Mouse (Mus musculus) heart, postnatal 14 days (tissue): ENCODE data around the gene Kyat1. TPM values are rescaled to one million over a fixed set of nuclear protein-coding genes. Genes with fewer than 3 reads are reported as not detected.

Experiments
- DNase-seq, 2 experiments: peaks; one replicate each; pipeline ENCODE4 v3.0.0; 2021 to 2022
- intact Hi-C: fragments of 180-260 bp; cut with DNase I; formaldehyde crosslinking; loops from one replicate; pipeline ENCODE4 v1.15.1; 2025
- long read RNA-seq, 2 experiments: library from polyadenylated mRNA; stranded (forward); transcript quantifications; one replicate each; pipeline ENCODE4 v2.0.0; 2021
- total RNA-seq, 2 experiments: library from RNA; stranded (reverse); gene quantifications; 2 replicates each; pipeline ENCODE4 v1.2.3; 2021

Gene Kyat1
- total RNA-seq = 10 to 100 TPM; 48.4 to 49.2 TPM
- long read RNA-seq, experiment 1, transcript Kyat1-206 (14 exons, 2,026 nt) = minor isoform, 7 of 80 reads
- long read RNA-seq, experiment 1, transcript Kyat1-201 (13 exons, 1,876 nt) = major isoform, 47 of 80 reads
- long read RNA-seq, experiment 1, partial matches to known transcripts = 14 of 80 reads
- long read RNA-seq, experiment 1, other reads (novel, unspliced or antisense) = 9 of 80 reads
- long read RNA-seq, experiment 2, transcript Kyat1-201 (13 exons, 1,876 nt) = major isoform, 40 of 59 reads
- long read RNA-seq, experiment 2, transcript Kyat1-206 (14 exons, 2,026 nt) = minor isoform, 7 of 59 reads
- long read RNA-seq, experiment 2, partial matches to known transcripts = 2 of 59 reads
- long read RNA-seq, experiment 2, other reads (novel, unspliced or antisense) = 9 of 59 reads

DNA sequence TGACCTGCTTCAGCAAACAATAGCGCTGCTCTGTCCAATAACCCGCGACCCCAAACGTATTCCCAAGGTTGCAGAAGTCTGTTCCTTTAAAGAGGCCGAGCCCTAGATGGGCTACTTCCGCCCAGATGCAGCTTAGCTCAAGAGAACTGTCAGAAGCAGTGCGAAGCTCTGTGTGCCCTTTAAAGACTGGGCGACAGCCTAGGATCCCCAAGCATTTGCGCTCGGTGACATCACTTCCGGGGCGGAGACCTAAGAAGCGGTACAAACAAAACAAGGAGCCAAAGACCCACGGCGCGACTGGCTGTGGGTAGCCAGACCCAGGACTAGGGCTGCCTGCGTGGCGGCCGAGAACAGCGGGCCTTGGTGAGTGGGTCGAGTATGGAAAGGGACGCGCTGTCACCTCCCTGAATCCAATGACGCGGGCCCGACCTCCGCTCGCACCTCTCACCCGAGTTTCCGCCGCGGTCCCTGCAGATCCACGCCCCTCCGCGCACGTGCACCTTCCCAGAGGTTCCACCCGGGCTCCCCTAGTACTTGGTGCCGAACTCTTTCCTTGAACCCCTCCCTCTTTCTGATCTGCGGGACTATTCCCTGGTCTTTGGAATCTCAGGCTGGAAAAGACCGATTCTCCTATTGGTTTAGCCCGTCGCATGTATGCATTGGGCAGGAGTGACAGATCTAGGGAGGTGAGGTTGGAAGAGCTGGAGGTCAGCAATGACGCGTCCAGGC lies at the start of gene Kyat1:
Gene Kyat1 (minus strand): TSS at position 219 of the 729 bp plus-strand sequence.
- intact Hi-C loops = loop anchor here (1.0 to 2.0 kb wide), 3 partner anchors 29 to 65 kb away; no protein-coding TSS in a partner anchor
- DNase-seq = peak; percentile 91 to 95

DNA sequence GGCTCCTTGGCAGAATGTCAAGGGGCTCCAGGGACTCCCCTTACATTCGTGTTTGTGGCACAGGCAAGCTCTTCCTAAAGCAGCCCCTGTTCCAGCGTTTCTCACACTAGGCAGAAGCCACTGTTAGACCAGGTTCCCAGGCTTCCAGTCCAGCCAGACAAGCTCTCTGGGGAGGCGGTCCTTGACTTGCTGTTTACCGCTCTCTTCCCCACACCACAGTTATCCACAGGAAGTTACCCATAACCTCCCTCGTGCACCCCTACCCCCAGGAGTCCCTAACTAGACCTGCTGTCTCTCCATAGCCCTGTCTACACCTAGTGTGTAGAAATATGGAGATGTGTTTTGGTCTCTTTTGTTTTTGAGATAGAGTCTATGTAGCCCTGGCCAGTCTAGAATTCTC lies 48.2 kb upstream of the Kyat1 start:
- no peak for DNase-seq
- intact Hi-C loops = no loop called here

DNA sequence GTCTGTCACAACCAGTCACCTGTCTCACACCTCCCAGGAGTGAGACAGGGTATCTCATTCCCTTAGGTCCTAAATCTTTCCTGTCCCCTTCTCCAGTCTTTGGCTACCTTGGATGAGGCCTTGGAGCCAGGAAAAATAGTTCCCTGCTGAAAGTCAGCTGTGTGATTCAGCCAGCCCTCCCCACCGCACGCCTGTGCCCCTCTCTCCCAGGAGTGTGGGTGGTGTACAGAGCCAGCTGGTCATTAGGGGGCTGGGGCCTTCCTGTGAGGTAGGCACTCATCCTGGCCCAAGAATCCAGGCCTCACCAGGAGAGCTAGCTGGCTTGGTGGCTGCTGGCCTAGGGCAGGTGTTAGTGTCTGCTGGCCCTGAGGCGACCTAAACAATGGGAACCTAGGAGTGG lies 46.9 kb upstream of the Kyat1 start:
- intact Hi-C loops = no loop called here
- no peak for DNase-seq

DNA sequence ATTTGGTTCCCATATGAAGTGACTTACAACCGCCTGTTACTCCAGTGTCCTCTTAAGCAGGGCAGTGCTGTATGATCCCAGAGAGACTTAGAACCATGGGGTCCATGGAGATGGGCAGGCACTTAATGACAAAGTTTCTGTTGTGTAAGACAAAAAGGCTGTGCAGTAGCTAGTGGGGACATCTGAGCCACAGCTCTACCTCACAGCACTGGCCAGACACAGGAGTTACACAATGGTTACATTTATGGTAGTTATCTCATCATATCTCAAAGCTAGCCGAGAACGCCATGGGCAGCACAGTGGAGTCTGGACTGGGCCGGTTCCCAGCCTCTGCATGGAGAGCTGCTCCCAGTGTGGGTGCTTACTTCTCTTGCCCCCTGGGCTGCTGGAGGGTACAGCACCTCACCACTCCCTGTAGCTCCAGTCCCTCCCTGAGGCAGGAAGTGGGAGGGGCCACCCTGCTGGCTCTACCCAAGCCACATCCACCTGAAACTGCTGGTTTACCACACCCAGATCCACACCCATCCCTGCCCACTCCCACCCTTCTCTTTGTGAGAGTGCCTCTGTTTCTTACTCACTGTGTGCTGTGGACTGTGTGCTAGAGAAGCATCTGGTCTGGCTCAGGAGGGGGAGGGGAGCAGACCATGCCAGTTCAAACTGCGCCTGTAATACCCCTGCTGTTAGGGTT lies 45.9 kb upstream of the Kyat1 start:
- intact Hi-C loops = no loop called here

DNA sequence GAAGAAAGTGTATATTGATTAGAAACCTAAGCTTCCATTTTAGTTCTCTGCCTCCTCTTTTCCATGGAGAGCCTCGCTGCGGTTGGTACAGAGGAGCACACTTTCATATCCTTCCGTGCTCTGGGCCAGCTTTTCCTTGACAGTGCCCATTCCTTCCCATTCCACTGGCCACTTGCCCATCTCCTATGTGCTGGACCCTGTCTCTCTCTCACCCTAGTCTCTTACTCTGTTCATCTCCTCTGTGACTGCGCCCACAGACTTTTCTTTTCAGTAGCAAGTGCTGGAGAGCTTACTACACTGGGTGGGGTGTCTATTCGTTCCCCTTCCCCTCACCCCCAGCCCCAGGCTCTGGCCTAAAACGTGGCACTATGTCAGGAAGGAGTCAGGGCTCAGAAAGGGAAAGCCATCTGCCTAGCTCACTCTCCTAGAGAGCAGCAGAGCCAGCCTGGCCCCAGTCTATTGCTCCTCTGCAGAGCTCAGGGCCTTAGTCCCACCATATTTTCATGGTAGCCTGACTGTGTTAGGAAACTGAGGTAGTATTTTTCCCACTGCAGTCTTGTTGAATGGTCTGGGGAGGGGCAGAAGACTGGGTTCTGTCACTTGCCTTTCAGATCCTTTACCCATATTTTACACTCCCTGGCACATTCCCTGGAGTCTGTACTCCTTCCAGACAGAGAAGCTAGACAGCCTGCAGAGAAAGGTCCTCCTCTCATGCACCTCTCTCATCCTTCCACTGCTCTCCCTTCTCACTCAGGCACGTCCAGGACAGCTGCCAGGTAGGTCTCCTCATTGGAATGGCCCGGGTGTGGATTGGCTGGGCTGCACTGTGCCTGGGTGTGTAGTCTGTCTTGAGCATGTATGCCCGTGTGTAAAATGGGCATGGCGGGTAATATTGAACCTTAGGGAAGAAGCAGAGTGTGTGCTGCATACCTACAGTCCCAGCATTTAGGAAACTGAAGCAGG lies 44.8 kb upstream of the Kyat1 start:
- DNase-seq = no peak

More for the DNA sequence above, 45.9 kb upstream of the Kyat1 start:
- DNase-seq = no peak

DNA sequence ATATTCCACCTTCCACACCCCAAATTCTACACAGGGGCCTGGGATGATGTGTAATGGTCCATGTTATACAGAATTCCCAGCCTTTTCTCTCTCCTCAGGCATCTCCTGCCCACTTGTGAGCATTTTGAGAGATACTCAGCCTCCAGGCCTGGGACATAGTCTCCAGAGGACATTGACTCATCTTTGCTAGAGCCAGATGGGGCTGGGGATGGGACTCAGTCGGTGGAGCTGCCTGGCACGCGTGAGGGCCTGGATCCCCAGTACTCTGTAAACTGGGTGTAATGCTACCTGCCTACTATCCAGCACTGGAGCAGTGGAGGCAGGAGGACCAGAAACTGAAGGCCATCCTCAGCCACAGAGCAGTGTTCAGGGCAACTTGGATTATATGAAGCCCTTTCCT lies 43.5 kb upstream of the Kyat1 start:
- DNase-seq = no peak
- intact Hi-C loops = no loop called here

More for the DNA sequence above, 44.8 kb upstream of the Kyat1 start:
- intact Hi-C loops = no loop called here

DNA sequence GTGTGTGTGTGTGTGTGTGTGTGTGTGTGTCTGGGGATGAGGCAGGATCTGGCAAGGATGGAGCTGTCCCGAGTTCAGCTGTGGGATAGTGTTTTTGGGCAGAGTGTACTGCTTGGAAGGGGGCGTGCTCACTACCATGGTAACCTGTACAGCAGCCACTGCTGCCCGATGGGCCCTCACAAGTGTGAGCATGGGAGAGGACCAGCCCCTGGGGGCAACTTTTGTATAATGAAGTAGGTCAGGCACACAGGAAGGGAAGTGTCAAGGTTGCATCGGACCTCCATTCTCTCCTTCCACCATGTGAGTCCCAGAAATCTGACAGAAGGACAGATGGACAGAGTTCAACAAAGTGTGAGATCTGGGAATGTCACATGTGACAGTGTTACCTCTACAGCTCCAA lies 42.0 kb upstream of the Kyat1 start:
- intact Hi-C loops = no loop called here
- DNase-seq = no peak

DNA sequence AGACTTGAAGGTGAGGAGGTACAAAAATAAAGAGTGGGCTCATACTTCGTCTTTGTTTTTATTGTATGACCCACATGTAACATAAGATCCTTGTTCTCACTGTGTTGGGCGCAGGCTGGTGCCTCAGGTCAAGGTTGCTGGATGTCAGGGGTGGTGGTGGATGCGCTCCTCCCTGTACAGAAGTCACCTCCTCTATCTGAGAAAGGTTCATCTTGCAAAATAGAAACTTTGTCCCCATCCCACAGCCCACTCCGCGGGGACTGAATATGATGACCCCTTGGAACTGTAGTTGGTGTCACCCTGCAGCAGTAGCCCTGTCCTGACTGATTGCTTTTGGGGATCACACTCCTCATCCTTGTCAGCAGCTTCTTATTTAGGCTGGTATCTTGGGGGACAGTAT lies 41.4 kb upstream of the Kyat1 start:
- DNase-seq = no peak
- intact Hi-C loops = no loop called here

DNA sequence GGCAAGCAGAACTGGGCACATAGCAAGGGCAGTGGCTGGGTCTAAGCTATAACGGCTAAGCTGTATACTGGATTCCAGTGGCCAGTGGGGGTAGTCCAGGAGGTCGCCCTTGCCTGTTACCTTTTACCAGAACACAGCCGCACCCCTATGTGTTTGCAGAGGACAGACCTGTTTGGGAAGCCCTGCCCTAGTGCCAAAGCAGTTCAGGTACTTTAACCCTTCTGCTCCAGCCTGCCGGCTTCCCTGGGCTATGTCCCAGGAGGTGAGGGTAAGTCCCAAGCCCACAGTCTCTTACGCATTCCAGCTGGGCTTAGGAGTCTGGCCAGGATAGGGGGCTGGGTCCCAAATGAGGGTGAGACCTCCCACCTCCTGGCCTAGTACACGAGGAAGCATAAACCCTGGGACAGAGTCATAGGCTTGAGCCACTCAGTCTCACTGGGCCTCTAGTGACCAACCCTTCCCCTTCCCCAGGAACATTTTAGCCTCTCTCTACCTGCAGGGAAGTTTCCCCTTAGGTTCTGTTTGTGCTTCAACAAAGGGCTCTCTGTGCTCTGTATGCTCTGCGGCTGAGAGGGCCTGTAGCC lies 39.0 kb upstream of the Kyat1 start:
- intact Hi-C loops = no loop called here
- no peak for DNase-seq

DNA sequence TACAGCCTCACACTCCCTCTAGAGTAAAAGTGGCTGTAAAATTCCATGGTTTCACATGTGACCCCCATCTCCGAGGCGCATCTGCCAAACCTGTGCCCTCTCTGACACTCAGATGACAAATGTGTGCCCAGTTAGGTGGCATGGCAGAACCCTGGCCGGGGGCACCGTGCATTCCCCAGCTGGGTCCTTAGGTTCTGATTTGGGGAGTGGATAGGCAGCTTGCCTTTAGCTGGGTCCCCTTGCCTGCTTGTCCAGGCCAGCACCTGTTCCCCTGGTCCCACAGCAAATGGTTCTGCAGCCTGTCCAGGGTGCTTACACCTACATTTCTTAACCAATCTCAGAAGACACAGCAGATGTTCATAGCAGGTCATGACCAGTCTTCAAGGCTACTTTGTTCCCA lies 37.7 kb upstream of the Kyat1 start:
- intact Hi-C loops = no loop called here
- DNase-seq = no peak

DNA sequence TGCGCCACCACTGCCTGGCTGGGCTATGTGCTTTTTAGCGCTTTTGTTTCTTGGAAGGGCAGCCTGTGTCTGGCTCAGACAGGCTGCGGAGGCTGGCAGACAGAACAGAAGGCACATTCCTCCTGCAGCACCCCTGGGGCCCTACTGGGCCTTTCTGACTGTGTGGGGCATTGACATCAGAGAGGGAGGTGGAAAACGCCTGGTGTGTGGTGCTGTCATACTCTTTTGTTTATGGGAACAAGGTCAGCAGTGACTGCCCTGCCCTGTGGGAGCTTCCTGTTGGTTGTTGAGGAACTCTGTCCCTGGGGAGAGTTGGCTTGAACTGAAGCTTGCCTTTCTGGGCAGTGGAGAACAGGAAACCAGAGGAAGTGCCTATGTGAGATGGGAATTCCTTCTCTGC lies 36.9 kb upstream of the Kyat1 start:
- intact Hi-C loops = loop anchor here (1.0 kb wide), 1 partner anchor 16 kb away; no protein-coding TSS in a partner anchor

DNA sequence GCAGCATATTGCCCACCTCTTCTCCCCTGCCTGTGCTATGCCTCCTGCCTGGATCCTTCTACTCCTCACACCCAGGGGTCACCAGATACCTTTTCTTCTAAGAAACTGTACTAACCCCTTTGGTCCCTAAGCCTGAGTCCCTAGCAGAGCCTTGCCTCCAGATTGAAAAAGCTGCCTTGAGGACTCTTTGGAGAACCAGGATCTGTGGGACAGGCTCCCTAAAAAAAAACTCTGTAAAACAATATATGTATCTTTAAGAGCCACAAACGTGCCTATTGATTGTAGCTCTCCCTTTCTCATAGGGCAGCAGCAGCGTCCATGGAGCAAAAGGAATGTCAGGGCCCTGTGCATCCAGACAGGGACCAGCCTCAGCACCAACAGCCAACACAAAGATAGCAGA lies 34.6 kb upstream of the Kyat1 start, which contains the start of gene Gm28035:
Gene Gm28035 (plus strand): TSS at position 301 of the 400 bp plus-strand sequence.
- DNase-seq = no peak
- intact Hi-C loops = no loop called here

More for the DNA sequence above, 36.9 kb upstream of the Kyat1 start:
- DNase-seq = peak; percentile 72 to 74

DNA sequence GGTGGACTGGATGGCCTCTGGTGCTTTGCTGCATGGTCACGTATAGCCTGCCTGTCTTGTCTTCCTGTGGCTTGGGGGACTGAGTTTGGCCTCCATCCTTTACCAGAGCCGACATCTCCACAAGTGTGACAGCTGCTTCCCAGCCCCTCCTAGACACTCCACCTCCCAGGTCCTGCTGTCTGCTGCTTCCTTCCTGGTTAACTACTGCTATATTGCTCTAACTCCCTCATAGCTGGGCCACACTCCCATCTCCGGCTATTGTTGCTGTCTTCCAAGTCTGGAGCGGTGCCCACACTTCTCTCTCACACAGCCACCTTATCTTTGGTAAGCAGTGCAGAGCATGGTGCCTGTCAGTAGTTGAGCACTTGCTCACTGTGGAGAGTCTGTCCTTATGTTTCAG lies 34.1 kb upstream of the Kyat1 start:
- intact Hi-C loops = loop anchor here (2.0 kb wide), 1 partner anchor 61 kb away; the partner anchor contains the start of gene Spout1

DNA sequence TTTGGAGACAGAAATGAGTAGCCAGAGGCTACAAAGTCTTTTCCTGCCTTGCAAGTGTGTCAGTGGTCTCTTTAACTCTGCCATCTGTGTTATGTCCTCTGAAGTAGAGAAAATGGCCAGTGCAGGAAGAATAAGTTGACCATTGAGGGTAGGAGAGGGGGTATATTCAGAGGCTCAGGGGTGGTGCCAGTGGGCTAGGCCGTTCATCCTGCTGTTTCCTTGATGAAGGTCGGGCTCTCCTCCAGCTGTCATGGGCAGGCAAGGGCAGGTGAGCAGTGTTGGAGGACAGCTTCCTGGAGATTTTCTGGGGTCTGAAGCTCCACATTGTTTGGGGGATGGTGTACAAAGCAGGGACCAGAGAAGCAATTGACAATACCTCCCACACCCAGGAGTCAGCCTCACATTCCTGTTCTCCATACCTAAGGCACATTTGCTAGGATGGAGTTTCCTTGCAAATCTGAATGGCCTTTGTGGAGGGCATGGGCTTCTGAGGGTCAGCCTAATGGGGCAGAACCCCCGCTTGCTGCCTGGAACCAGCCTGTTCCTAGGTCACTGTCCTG lies 33.3 kb upstream of the Kyat1 start:
- intact Hi-C loops = loop anchor here (1.0 to 2.0 kb wide), 2 partner anchors 27 to 60 kb away; partner anchors contain the start of genes Phyhd1 and Spout1
- no peak for DNase-seq

More for the DNA sequence above, 34.1 kb upstream of the Kyat1 start:
- peak; percentile 71 to 82 for DNase-seq

DNA sequence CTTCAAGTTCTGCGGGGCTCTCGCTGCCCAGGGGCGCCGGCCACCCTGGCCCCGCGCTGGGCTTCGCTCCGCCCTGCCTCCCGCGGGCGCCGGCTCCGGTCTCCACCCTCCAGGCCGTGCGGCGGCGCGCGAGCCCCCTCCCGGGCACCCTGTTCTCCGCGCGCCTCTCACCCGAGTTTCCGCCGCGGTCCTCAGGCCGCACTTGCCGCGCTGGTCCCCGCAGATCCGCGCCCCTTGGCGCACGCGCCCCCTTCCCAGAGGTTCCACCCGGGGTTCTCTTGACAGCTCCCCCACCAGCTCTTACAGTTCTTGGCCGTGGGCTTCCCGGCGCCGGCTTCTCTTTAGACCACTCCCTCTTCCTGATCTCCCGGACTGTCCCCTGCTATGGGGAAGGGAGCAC lies 32.2 kb upstream of the Kyat1 start:
- DNase-seq = peak in 1 of 2 experiments; percentile 80
- intact Hi-C loops = loop anchor here (1.0 to 2.0 kb wide), 3 partner anchors 28 to 59 kb away; partner anchors contain the start of genes Phyhd1 and Spout1

DNA sequence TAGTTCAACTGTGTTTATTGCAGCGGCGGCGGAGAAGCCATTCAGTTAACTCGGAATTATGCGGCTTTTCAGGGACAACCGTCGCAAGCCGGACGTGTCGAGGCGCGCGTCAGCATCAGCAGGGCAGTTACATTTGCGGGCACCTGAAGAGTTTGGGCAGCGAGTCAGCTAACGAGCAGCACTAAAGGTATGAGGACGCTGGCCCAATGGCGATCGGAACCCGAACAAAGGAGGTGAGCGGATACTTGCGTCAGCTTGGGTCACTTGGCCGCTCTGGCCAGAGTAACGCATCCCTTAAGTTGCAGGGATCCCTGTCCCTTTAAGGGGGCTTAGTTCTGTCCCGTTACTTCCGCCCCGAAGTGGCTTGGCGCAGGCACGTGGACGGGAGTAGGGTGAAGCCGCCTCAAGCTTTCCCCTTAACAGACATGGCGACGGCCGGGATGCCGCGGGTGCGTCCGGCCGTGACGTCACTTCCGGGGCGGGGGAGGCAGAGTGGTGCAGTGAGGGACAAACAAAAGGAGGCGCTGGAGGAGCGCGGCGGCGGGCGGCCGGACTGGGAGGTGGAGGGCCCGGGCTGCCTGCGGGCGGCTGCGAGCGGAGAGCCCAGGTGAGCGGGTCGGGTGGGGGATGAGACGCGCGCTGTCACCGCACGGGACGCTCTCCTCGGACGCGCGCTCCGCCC lies 31.7 kb upstream of the Kyat1 start, which contains the start of gene Lrrc8a:
Gene Lrrc8a (plus strand): TSS at position 517 of the 682 bp plus-strand sequence.
- intact Hi-C loops = loop anchor here (1.0 kb wide), 1 partner anchor 33 kb away; no protein-coding TSS in a partner anchor
- DNase-seq = peak; percentile 100

DNA sequence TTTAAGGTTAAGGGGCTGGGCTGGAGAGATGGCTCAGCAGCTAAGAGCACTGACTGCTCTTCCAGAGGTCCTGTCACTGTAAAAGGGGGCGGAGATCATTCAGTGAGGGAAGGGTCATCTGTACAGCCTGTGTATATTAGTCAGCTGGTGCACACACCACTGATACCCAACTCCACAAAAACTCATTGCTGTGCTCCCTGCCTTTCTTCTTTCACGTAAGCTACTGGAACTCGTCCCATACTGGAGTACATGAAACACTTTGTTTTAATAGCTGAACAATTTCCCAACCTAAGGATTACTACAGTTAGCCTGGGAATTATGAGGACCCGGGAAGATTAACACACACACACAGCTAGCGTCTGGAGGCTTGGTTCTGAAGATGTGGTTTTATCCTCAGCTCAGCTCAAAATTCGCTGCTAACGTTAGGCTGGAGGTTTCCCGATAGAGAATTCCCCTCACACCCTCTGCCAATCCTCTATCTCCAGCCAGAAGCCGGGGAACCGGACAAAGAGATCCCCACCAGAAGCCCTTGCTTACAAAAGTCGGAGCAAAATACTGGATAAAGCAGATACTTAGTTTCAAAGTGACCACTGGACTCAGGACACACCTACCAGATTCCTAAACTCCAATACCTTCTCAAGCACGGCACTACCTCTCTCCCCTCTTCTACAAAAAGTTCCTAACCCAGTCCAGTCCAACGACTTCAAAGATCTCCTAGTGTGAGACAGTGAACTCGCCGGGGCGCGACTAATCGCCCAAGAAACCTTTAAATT lies 31.0 kb upstream of the Kyat1 start:
- intact Hi-C loops = loop anchor here (1.0 kb wide), 2 partner anchors 31 to 34 kb away; partner anchors contain the start of gene Kyat1
- no peak for DNase-seq
